Mouse (Mus musculus) urinary bladder, postnatal 14 days (tissue): Measurements from ENCODE around the gene Alox5ap.

Source experiments
- DNase-seq: peaks from one replicate; pipeline ENCODE4 v3.0.0; 2021; ENCODE audit warnings: low spot score

Gene Alox5ap

DNA sequence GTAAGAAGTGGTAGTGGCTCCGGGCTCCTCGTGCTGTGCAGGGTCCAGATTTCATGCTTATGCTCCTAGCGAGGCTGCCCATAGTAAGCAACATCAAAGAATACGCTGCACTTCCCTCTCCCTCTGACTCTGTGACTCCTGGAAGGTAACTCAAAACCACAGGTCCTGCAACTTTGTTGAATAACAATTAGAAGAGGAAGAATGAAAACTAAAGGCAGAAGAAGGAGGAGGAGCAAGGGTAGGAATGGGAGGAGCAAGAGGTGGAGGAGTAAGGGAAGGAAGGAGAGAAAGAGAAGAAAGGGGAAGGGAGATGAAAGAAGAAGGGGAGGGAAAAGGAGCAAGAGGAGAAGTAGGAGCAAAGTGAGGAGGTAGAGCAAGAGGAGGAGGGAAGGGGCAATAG lies at the start of gene Alox5ap:
Gene Alox5ap (plus strand): TSS at position 363 of the 400 bp plus-strand sequence.
- DNase-seq = no peak

GRCm38 (mm10) chr5:149215540-149215939 lies 49.0 kb upstream of the Alox5ap start:
- no peak for DNase-seq

DNA sequence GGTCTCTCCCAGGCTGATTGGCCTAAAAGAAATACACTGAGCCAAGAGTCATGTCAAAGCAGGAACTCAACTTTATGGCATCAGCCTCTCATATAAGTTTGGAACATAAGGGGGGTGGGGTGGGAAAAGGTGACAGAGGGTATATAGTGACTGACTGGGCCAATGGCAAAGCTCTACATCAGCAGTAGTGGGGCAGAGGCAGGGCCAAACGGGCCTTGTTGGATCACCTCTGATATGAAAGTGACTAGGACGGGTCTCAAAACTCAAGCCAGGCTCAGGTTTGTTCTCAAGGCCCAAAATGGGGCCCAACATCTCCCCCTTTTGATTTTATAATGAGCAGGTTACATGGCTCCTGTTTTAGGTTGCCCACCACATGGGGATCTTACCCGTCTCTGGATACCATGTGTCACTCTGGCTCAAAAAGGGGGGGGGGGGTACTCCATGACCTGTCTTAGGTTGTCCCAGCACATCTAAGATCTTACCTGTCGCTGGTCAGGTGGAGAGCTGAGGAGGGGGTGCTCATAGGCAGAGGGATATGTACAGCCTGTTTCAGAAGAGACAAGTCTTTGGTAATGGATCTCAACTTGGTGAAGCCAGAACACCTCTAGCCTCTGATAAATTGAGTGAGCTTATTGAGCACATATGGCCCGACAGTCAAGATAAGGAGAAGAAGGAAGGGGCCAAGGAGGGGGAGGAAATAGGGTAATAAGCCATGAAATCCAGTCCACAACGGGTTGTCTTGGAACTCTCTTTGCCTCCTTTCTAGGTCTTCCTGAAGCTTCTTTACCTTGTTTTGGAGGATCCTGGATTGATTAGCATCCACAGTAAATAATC lies 46.8 kb upstream of the Alox5ap start:
- DNase-seq = no peak

GRCm38 (mm10) chr5:149219493-149219892 lies 45.1 kb upstream of the Alox5ap start:
- DNase-seq = no peak

DNA sequence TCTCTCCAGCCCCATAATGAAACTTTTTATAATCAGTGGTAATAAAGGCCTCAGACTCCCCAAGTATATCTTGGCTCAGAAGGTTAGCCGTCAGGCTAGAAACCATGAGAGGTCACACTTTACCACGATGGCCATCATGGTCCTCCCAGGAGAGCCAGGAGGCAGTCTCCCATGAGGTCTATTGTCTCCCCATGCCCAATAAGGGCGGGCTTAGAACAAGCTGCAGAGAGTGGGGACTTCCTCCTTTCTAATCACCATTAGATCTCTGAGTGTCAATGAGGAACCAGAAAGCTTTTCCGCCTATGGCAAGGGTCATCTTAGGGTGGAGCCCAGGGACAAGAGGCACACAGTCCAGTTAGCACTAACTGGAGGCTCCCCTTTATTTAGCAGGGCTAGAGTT lies 43.2 kb upstream of the Alox5ap start:
- no peak for DNase-seq

GRCm38 (mm10) chr5:149224666-149225065 lies 39.9 kb upstream of the Alox5ap start:
- DNase-seq = no peak

DNA sequence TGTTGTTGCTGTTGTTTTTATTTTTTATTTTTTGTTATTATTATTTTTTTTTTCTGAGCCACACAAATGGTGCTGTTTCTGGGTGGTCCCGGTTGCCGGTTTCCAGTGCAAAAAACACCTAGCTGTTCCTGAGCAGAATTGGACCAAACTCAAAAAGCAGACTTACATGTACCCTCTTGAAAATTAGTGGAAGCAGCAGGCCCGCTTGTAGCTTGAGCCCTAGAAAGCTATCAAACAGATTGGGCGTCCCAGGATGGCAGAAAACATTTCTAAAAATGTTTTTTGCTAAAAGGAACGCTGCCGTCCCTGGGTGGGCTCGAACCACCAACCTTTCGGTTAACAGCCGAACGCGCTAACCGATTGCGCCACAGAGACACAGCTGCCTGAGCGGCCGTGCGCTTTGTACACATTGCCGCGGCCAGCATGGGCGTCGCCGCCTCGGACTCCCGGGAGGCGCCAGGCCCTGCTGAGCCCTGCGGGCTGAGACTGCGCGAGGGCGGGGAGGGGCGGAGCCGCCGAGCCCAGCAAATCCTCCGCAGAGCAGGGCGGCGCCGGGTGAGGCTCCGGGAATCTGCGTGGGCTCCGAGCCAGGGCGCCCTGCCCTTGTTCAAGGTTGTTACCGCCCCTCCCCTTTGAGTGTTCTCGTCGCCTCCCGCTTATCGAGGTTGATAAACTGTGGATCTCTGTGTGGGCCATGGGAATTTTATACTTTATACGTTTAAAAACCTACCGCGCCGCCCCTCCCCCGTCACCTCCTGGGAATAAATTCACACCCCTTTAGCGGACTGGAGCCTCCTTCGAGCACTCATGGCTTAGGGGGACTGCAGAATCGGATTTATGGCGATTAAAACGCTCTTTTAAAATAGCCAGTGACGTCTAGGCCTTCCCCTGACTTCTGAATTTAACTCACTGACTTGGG lies 35.6 kb upstream of the Alox5ap start:
- peak; percentile 98 for DNase-seq

DNA sequence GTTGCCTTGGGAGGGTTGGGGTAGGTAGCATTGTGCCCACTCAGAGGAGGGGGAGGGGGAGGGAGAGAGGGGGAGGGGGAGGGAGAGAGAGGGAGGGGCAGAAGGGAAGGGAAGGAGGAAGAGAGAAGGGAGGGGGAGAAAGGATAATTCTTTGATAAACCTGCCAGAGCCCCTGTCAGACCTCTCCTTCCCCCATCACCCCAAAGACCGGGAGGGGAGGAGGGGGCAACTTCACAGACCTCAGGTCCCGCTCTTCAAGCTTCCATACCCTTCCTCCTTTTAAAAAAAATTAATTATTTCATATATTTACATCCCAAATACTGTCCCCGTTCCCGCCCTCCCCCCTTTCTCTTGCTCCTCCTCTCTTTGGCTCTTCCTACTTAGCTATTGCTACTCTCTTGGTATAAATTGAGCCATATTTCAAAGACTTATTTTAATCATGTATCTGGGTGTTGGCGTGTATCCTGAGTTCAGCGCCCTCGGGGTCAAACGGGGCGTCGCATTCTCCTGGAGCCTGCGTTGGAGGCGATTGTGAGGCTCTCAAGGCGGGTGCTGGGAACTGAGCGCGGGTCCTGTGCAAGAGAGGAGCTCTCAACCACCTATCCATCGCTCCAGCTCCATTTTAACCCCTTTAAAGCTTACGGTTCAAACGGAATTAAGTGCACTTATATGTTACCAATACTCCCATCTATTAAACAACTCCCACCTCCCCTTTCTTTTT lies 34.8 kb upstream of the Alox5ap start:
- DNase-seq = no peak

DNA sequence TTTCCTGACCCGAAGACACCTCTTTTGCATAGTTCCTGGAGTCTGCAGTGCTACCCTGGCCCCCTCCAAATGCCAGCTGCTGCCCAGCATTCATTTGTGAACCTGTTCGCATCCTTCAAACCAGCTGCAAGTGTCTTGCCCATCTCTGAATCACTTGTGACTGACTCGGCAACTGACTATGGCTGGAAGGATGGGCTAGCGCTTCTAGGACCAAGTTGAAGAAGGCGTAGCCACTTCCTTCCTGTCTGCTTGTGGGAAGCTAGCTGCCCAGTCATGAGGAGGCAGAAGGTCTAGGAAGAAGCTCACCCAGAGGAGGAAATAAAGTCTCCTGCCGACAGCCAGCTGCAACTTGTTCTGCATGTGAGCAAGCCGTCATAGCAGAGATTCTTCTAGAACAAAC lies 29.6 kb upstream of the Alox5ap start:
- no peak for DNase-seq

GRCm38 (mm10) chr5:149237221-149237950 lies 27.2 kb upstream of the Alox5ap start:
- peak; percentile 15 for DNase-seq

DNA sequence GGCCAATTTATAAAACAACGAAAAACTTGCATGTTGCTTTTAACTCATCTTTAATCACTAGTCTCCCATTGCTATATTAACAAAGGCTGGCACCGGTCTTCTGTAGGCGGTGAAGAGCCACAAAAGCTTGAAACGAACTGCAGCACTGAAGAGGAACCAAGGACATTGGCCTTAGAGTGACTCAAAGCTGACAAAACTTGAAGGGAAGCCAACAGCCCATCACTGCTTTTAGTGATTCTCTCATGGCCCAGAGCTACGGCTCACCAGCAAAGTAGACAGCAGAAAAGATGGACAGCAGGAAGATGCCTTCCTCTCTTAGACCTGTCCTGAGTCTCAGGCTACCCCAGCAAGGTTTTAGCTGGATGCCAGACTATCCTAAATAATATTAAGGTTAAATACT lies 22.1 kb upstream of the Alox5ap start:
- no peak for DNase-seq

- no peak for DNase-seq
Measured at GRCm38 (mm10) chr5:149243053-149243452, 21.5 kb upstream of the Alox5ap start.

DNA sequence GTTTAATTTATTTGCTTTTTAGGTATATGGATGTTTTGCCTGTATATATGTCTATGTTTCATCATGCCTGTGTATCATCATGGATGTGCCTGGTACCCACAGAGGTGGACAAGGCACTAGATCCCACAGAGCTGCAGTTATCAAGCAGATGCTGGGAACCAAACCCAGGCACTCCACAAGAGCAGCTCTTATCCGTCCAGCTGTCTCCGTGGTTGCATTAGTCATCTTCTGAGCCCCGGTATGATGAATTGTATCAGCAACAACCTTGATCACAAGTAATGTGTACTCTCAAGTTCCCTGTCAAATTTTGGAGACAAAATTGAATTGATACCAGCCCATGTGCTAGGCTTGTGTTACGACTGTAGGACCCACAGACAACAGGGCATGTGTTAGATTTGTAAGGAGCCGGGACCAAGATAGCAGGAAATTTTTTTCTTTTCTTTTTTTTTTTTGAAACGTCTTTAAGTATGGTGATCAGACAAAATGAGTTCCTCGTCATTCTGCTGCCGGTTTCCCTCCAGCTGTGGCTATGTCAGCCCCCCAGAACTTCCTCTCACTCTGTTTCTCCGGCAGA lies 19.1 kb upstream of the Alox5ap start:
- no peak for DNase-seq

DNA sequence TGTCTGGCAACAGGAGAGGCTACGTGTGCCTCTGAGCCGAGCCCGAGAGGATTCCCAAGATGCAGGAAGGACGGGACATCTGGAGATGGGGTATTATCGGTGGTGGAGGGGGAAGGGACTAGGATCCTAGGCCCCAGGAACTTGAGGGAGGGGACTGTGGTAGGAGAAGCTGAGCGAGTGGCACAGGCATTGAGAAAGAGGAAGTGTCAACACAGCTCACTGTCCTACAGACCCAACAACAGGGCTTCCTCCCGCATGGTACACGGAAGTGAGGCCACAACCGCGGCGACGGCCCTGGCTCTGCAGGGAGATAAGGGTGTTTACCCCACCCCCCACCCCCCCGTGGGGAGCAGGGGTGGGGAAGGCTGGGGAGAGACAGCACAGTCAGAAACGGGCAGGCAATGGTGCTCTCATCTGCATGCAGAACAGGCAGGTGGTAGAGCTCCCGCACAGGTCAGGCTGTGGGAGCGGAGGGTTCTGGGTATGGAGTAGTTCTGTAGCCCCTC lies 18.5 kb upstream of the Alox5ap start:
- peak; percentile 28 for DNase-seq

DNA sequence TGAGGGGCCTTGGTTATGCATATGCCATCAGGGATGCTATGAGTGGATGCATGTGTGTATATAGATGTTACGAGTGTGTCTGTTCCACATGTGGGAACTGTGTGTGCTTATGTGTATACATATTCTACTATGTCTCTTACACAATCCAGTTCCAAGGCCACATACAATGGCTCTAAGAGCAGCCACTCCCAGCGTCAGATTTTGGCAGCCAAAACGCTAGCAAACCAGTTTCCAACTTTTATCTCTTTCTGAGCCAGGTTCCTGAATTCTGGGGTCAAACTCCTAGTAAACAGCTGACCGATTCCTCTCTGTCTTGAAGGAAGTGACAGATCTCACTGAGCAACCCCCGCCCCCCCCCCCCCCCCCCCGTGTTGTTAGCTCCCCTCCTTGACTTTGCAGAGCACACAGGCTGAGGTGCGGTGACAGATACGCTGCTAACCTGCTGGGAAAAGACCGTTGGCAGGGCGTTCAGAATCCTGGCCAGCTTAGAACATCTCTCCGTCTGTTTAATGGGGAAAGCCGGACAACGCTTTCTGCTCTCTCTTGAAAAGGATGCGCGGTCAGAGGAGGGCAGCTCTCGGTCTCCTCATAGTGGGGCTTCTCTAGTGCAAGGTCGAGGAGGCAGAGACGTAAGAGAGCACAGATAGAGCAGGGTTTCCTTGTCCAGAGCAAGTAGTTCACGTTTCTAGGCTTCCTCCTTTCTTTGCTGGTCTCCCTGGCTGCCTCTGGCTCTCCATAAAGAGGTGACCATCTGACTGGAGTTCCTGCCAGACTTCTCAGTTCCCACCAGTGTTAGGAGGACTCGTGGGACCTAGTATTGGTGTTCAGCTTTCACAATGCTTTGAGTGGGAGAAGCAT lies 17.3 kb upstream of the Alox5ap start:
- peak; percentile 28 for DNase-seq

- no peak for DNase-seq
Measured at GRCm38 (mm10) chr5:149252303-149252702, 12.3 kb upstream of the Alox5ap start.

- DNase-seq = no peak
Measured at GRCm38 (mm10) chr5:149253491-149253890, 11.1 kb upstream of the Alox5ap start.

- DNase-seq = no peak
Measured at GRCm38 (mm10) chr5:149255522-149255921, 9.0 kb upstream of the Alox5ap start.

DNA sequence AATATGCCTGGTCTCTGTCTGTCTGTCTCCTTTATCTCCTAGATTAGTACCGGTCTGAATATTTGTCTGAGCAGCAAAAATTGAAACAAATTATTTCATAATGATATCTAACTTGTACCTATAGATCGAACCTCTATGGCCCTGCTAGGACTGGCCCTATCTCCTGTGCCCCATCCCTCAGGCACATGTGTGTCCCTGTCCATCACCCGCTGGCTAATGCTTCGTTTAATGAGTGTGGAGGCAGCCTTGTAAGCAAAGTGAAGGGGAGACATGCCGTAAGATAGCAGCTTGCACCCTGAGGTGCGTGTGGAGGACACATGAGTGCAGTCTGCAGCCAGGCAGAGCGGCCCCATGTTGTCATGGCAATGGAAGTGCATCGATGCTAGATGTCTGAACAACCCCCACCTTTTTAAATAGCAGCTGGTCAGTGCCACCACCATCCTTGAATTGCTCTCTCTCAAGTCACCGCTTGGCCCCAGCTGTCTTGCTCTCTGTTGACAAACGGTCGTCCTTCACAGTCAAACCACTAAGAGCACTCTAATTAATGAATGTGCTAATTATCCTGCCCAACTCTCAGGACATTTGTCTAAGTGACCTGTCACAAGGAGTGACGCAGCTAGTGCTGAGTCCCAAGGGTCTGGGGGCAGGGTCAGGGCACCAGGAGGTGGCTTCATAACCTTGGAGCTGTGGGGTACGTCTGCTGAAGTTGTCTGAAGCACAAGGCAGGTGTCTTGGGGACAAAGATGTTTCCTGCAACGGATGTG lies 6.9 kb upstream of the Alox5ap start:
- DNase-seq = no peak
